Mouse (Mus musculus) kidney, postnatal 0 days (tissue): Measurements from ENCODE around the gene Pef1. TPM values are rescaled to one million over a fixed set of nuclear protein-coding genes. Genes with fewer than 3 reads are reported as not detected.
A peak's percentile ranks its signal among the peaks of the same experiment; 100 is the strongest.

Experiments used
- ATAC-seq: fragments of 200-750 bp; cut with Nextera tagmentation; replicated peaks from 2 replicates; pipeline ENCODE4 v1.8.0; 2017; ENCODE audit warnings: low read depth, moderate number of reproducible peaks, moderate TSS enrichment, moderate library complexity; ENCODE audit not compliant: low FRiP score
- DNase-seq: peaks from one replicate; pipeline ENCODE4 v3.0.0-alpha.2; 2016; ENCODE audit warnings: low spot score
- H3K27ac ChIP-seq: fragments of 300-500 bp; sonication (generic); 2 replicates; pipeline ENCODE4 v1.5.1; 2014; ENCODE audit warnings: mild to moderate bottlenecking
- H3K27me3 ChIP-seq: fragments of 300-500 bp; sonication (generic); 2 replicates; pipeline ENCODE4 v1.6.1; 2014; ENCODE audit warnings: low read length, mixed read lengths; ENCODE audit not compliant: insufficient read depth
- H3K36me3 ChIP-seq: fragments of 300-500 bp; sonication (generic); 2 replicates; pipeline ENCODE4 v1.6.1; 2014; ENCODE audit warnings: low read length, mixed read lengths; ENCODE audit not compliant: insufficient read depth
- H3K4me1 ChIP-seq: fragments of 300-500 bp; sonication (generic); replicated peaks from 2 replicates; pipeline ENCODE4 v1.6.1; 2014; ENCODE audit warnings: antibody characterized with exemption, low read length, mixed read lengths; ENCODE audit not compliant: insufficient read depth
- H3K4me2 ChIP-seq: fragments of 300-500 bp; sonication (generic); 2 replicates; pipeline ENCODE4 v1.6.1; 2014; ENCODE audit warnings: mild to moderate bottlenecking, low read length, moderate library complexity, mixed read lengths
- H3K4me3 ChIP-seq: fragments of 300-500 bp; sonication (generic); replicated peaks from 2 replicates; pipeline ENCODE4 v1.5.1; 2014; ENCODE audit warnings: low read depth, low read length
- H3K9ac ChIP-seq: fragments of 300-500 bp; sonication (generic); 2 replicates; pipeline ENCODE4 v1.6.1; 2014; ENCODE audit warnings: low read depth, low read length
- H3K9me3 ChIP-seq: fragments of 300-500 bp; sonication (generic); replicated peaks from 2 replicates; pipeline ENCODE4 v1.6.1; 2016; ENCODE audit warnings: low read length, inconsistent platforms, mixed read lengths
- CTCF ChIP-seq: IDR thresholded peaks from 2 replicates; pipeline ENCODE4 v1.5.1; 2016; ENCODE audit warnings: antibody characterized with exemption, low read depth, mild to moderate bottlenecking, moderate library complexity
- WGBS: fragments of 180-500 bp; shearing (Covaris S2); extraction: QIAGEN DNeasy Blood & Tissue Kit; methylation state at CpG from one replicate; pipeline ENCODE4 v1.1.7; 2014; 5-methylcytosine and 5-hydroxymethylcytosine counted together
- polyA plus RNA-seq: library from polyadenylated mRNA; unstranded; fragments of >200 nt; fragmentation: Nextera tagmentation; extraction: Ambion mirVana; gene quantifications from 2 replicates; pipeline ENCODE4 v1.2.1, GENCODE M21; 2015

Pef1 gene
- polyA plus RNA-seq, 1 experiment from 2014 or later, result 73.6 TPM

DNA sequence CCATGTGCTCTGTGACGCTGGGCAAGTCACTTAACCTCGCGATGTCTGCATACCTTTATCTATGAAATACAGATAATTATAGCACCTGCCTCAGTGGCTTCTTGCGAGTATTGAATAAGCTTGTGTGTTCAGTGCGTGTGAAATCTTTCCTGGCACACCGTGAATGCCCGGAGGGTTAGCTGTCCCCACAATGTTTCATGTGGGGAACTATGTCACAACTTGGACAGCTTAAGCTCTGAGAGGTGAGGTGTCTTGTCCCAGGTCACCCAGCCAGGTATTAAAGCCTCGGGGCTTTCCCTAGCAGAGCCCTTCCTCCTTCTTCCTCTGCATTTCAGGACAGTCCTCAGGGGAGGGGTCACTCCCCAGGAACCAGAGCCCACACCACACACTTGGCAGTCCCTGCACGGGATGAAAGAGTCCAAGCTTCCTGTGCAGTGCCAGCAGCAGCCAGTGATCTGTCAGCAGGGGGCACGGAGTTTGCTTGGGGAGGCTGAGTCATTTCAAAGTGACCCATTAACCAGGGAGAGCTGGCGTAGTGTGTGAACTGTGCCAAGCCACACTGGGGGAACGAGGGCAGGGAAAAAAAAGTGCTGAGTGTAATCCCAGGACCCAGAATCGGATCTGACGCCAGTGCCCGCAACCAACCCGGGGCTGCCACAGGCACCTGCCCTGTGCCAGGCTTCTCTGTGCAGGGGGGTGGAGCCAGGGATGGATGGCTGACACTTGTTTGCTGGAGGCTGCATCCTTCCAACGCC, 27.4 kb upstream of the Pef1 start:
- WGBS, result 59% methylated on average over 17 of the region's 17 CpGs
- Histone ChIP-seq H3K4me3 (no peak overlapping the region), H3K9me3 (no peaks in the 10 kb centered on the region), H3K4me1 (no peaks in the 10 kb centered on the region; the same call in 1 of the 2 replicates), H3K9ac (no peak overlapping the region), H3K4me2 (no peak overlapping the region), H3K27me3 (no peaks in the 10 kb centered on the region), H3K27ac (peak overlapping the region; percentile 25; the same call in 1 of the 2 replicates), H3K36me3 (no peaks in the 10 kb centered on the region)
- ATAC-seq (peak; percentile 89), DNase-seq (peak; percentile 33)
- TF ChIP-seq CTCF, result peak; percentile 21; the same call in 1 of the 2 replicates

DNA sequence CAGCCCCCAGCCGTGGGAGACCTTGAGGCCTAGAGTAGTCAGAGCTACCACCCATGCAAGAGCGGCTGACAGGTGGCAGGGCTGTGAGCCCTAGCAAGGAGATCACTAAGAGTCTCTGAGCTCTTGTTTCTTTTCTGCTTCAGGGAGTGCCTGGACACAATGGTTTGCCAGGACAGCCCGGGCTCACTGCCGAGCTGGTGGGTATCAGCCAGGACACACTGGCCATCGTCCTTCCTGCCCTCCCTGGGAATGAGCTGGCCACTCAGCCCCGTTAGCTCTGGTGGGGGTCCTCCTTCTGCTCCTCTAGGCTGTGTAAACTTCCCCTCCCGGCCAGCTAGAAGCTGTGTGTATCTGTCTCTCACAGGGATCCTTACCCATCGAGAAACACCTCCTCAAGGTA, 25.5 kb upstream of the Pef1 start:
- TF ChIP-seq CTCF, result no peak
- Histone ChIP-seq H3K36me3 (peaks cover 5% of the 10 kb centered on the region; the same call in 1 of the 2 replicates), H3K9me3 (no peaks in the 10 kb centered on the region), H3K4me1 (no peaks in the 10 kb centered on the region; the same call in 1 of the 2 replicates), H3K4me2 (no peak overlapping the region), H3K4me3 (no peak overlapping the region), H3K27ac (no peak overlapping the region), H3K27me3 (no peaks in the 10 kb centered on the region), H3K9ac (no peak overlapping the region)
- ATAC-seq (no peak), DNase-seq (no peak)
- WGBS, result 66% methylated on average over 8 of the region's 8 CpGs

- H3K4me1 ChIP-seq, result no peaks in the 10 kb centered on the region; the same call in 1 of the 2 replicates
- H3K27me3 ChIP-seq, result no peaks in the 10 kb centered on the region
- no peak for DNase-seq
- 54% methylated on average over 17 of the region's 17 CpGs for WGBS
- H3K9ac ChIP-seq, result peak overlapping the region; percentile 23; the same call in 1 of the 2 replicates
- TF ChIP-seq CTCF, result no peak
- peaks cover 5% of the 10 kb centered on the region; the same call in 1 of the 2 replicates for H3K36me3 ChIP-seq
- H3K4me2 ChIP-seq, result no peak overlapping the region
- H3K9me3 ChIP-seq, result no peaks in the 10 kb centered on the region
- ATAC-seq, result no peak
- no peak overlapping the region for H3K27ac ChIP-seq
- no peak overlapping the region for H3K4me3 ChIP-seq
Observed at GRCm38 (mm10) chr4:130078816-130079485, 23.4 kb upstream of the Pef1 start.

DNA sequence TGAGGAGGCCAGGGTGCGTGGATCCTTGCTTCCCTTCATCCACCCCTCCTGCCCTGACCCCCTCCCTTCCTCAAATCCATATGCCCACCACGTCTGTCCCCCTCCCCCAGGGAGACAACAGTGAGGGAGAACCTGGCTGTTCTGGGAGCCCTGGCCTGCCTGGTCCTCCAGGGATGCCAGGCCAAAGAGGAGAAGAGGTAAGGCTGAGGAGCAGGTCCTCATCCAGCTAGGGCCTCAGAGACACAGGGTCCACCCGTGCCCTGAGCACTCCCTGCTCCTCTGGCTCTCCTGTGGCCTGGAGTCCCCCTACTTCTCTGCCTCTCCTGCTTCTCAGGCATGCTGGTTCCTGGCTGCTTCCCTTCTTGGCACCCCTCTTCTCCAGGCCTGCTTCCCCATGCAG, 22.8 kb upstream of the Pef1 start:
- ATAC-seq (no peak), DNase-seq (no peak)
- Histone ChIP-seq H3K27me3 (no peaks in the 10 kb centered on the region), H3K36me3 (peaks cover 5% of the 10 kb centered on the region; the same call in 1 of the 2 replicates), H3K9ac (no peak overlapping the region), H3K4me2 (no peak overlapping the region), H3K4me3 (no peak overlapping the region), H3K9me3 (no peaks in the 10 kb centered on the region), H3K27ac (no peak overlapping the region), H3K4me1 (no peaks in the 10 kb centered on the region; the same call in 1 of the 2 replicates)
- TF ChIP-seq CTCF, result no peak
- 83% methylated on average over 3 of the region's 3 CpGs for WGBS

DNA sequence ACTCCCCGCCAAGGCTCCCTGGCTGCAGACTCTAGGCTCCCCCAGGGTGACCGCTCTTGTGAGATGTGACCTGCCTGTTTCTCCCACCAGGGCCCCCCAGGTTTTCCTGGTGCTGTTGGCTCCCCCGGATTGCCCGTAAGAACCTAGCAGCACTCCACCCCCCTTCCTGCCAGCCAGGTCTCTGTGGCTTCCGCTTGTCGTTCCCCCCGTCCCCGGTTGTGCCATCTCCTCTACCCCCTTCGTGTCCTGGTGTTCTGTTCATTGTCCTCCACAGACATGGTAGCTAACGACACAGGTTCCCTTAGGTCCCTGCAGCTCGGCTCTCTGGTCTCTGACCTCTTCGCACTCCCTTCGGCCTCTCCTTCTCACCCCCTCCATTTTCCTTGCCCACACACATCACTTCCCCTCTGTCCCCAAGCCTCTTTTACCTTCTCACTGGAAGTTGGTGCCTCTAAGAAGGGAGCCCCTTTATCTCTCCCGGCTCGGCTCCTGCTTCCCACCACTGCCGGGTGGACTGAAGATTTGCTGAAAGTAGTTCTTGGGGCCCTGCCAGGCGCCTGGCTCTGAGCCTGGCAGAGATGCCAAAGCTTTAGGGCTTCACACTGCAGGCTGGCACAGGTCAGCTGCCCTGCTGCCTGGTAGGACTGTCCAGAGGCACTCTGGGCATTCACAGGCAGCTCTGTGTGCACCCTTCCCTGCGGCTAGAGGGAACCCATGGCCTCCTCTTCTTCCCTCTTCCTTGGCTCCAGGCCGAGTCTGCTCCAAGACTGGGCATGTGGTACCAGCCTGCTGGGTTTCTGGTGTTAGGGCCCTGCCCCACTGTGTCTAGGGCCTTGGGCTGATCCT, 20.8 kb upstream of the Pef1 start:
- ATAC-seq (no peak), DNase-seq (no peak)
- Histone ChIP-seq H3K4me1 (no peaks in the 10 kb centered on the region), H3K4me3 (no peak overlapping the region), H3K9me3 (no peaks in the 10 kb centered on the region), H3K9ac (no peak overlapping the region), H3K36me3 (peaks cover 5% of the 10 kb centered on the region; the same call in 1 of the 2 replicates), H3K27ac (no peak overlapping the region), H3K27me3 (no peaks in the 10 kb centered on the region), H3K4me2 (no peak overlapping the region)
- no peak for TF ChIP-seq CTCF
- 61% methylated on average over 19 of the region's 19 CpGs for WGBS

- no peaks in the 10 kb centered on the region for H3K9me3 ChIP-seq
- no peak for TF ChIP-seq CTCF
- no peak overlapping the region for H3K4me2 ChIP-seq
- no peak for ATAC-seq
- no peak overlapping the region for H3K4me3 ChIP-seq
- WGBS, result 43% methylated on average over 9 of the region's 9 CpGs
- DNase-seq, result no peak
- H3K36me3 ChIP-seq, result peaks cover 5% of the 10 kb centered on the region; the same call in 1 of the 2 replicates
- no peaks in the 10 kb centered on the region for H3K27me3 ChIP-seq
- no peak overlapping the region for H3K9ac ChIP-seq
- no peaks in the 10 kb centered on the region for H3K4me1 ChIP-seq
- H3K27ac ChIP-seq, result no peak overlapping the region
Observed at GRCm38 (mm10) chr4:130082211-130082610, 20.1 kb upstream of the Pef1 start.
